Mouse (Mus musculus) myocyte (in vitro differentiated cells): ENCODE data around the gene Mcub.

Source experiments
- CEBPB ChIP-seq: IDR thresholded peaks from 2 replicates; pipeline ENCODE4 v1.6.1; 2011; ENCODE audit warnings: mild to moderate bottlenecking, moderate library complexity; ENCODE audit not compliant: poor library complexity, insufficient read depth, severe bottlenecking
- MAX ChIP-seq: IDR thresholded peaks from one replicate; pipeline ENCODE4 v1.6.1; 2011; ENCODE audit warnings: low read depth, mild to moderate bottlenecking, control low read depth
- POLR2A ChIP-seq: IDR thresholded peaks from one replicate; pipeline ENCODE4 v1.6.1; 2011; ENCODE audit warnings: low read depth, mild to moderate bottlenecking, control low read depth, moderate library complexity; ENCODE audit not compliant: insufficient read length
- POLR2AphosphoS2 ChIP-seq: IDR thresholded peaks from one replicate; pipeline ENCODE4 v1.6.1; 2011; ENCODE audit warnings: low read depth, control low read depth; ENCODE audit not compliant: insufficient read length
- TCF12 ChIP-seq: IDR thresholded peaks from one replicate; pipeline ENCODE4 v1.6.1; 2011; ENCODE audit warnings: mild to moderate bottlenecking, control low read depth; ENCODE audit not compliant: poor library complexity, insufficient read depth, severe bottlenecking
- TCF3 ChIP-seq: IDR thresholded peaks from one replicate; pipeline ENCODE4 v1.6.1; 2011; ENCODE audit warnings: low read depth, control low read depth; ENCODE audit not compliant: insufficient read length
- USF1 ChIP-seq: IDR thresholded peaks from one replicate; pipeline ENCODE4 v1.6.1; 2011; ENCODE audit warnings: low read depth, mild to moderate bottlenecking, control low read depth, moderate library complexity

DNA sequence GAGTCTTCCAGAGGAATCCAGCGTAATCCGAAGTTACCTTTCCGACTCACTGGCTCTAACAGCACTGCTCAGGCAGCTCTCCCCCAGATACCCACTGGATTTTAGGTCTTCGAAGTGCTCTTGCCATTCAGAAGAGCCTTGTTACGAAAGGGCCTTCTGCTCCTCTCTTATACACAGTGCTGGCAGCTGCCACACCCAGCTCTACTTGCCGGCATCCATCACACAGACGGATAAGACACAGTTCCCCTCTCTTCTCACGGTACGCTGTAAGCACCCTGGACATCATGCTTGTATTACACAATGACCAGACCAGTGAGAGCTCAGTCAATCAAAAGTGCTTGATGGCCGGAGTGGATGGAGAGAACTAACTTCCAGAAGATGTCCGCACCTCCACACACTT lies 11.8 kb upstream of the Mcub start:
- TF ChIP-seq POLR2A (no peak), CEBPB (no peak), USF1 (no peak), MAX (no peak), POLR2AphosphoS2 (no peak), TCF3 (no peak), TCF12 (no peak)
